23 mouse cellular contexts compared by ENCODE assay signal in genomic region chr8:120222548-120222947, GRCm38 (mm10). TPM values are rescaled to one million over a fixed set of nuclear protein-coding genes. Genes with fewer than 3 reads are reported as not detected.
DNase-seq lines count a peak whose midpoint lies in the region; ATAC-seq lines count a peak whose summit lies in the region.
"Had no signal": no experiment of that assay in that cellular context is flagged by ENCODE, and none has a peak within 500 bp of the region (broad histone marks: within the 10 kb centered on the region; RNA-seq: fewer than 3 reads in every experiment).

No protein-coding gene starts in this region.

- WGBS in embryonic facial prominence, embryonic 11.5 days = 69% methylated on average over 11 of the region's 11 CpGs
- 76% methylated on average over 11 of the region's 11 CpGs for WGBS in embryonic facial prominence, embryonic 10.5 days
- WGBS in hindbrain, embryonic 12.5 days = 47% methylated on average over 11 of the region's 11 CpGs
- 43% methylated on average over 11 of the region's 11 CpGs for WGBS in hindbrain, embryonic 16.5 days
- WGBS in neural tube, embryonic 11.5 days = 17% methylated on average over 11 of the region's 11 CpGs

- H3K9ac ChIP-seq in embryonic facial prominence, embryonic 11.5 days (replicated peaks; ENCODE audit: low read length) = peak overlapping the region; percentile 25; the same call in 1 of the 2 replicates
- no peak overlapping the region for H3K9ac ChIP-seq in hindbrain, embryonic 12.5 days
- H3K9ac ChIP-seq in hindbrain, embryonic 16.5 days (ENCODE audit: low read depth, low read length) = no peak overlapping the region
- H3K9ac ChIP-seq in neural tube, embryonic 11.5 days (ENCODE audit: low read length) = no peak overlapping the region
- H3K9ac ChIP-seq: hindbrain, embryonic 15.5 days had no signal

- ATAC-seq in embryonic facial prominence, embryonic 11.5 days (replicated peaks; ENCODE audit: insufficient number of reproducible peaks, low FRiP score, low TSS enrichment, low read depth) = no peak
- ATAC-seq in hindbrain, embryonic 12.5 days (ENCODE audit: low FRiP score) = no peak
- ATAC-seq in hindbrain, embryonic 16.5 days = no peak
- ATAC-seq in neural tube, embryonic 11.5 days (ENCODE audit: insufficient read depth, low FRiP score, low TSS enrichment) = no peak
- ATAC-seq: intestine, postnatal 0 days had no signal

- H3K4me2 ChIP-seq in embryonic facial prominence, embryonic 11.5 days (ENCODE audit: low read depth, low read length) = no peak overlapping the region
- H3K4me2 ChIP-seq in hindbrain, embryonic 12.5 days (replicated peaks) = no peak overlapping the region
- no peak overlapping the region for H3K4me2 ChIP-seq in hindbrain, embryonic 16.5 days (ENCODE audit: low read length)
- H3K4me2 ChIP-seq in neural tube, embryonic 11.5 days (ENCODE audit: low read depth) = no peak overlapping the region
- H3K4me2 ChIP-seq: hindbrain, embryonic 15.5 days had no signal

- no peaks in the 10 kb centered on the region for H3K9me3 ChIP-seq in embryonic facial prominence, embryonic 11.5 days (replicated peaks; ENCODE audit: control insufficient read depth, low read length)
- H3K9me3 ChIP-seq in embryonic facial prominence, embryonic 10.5 days = no peaks in the 10 kb centered on the region
- no peaks in the 10 kb centered on the region for H3K9me3 ChIP-seq in hindbrain, embryonic 12.5 days (replicated peaks)
- no peaks in the 10 kb centered on the region for H3K9me3 ChIP-seq in hindbrain, embryonic 16.5 days (ENCODE audit: control insufficient read depth, low read length)
- no peaks in the 10 kb centered on the region for H3K9me3 ChIP-seq in neural tube, embryonic 11.5 days (ENCODE audit: control insufficient read depth, low read length)
- H3K9me3 ChIP-seq: hindbrain, embryonic 15.5 days had no signal

- H3K27ac ChIP-seq in embryonic facial prominence, embryonic 11.5 days (replicated peaks; ENCODE audit: low read depth, low read length) = no peak overlapping the region
- H3K27ac ChIP-seq in embryonic facial prominence, embryonic 10.5 days (replicated peaks) = no peak overlapping the region; the same call in 1 of the 2 replicates
- 0 out of 2 replicates have a peak overlapping the region, but pooled peaks have one; percentile 7 for H3K27ac ChIP-seq in hindbrain, embryonic 12.5 days
- no peak overlapping the region for H3K27ac ChIP-seq in hindbrain, embryonic 16.5 days (ENCODE audit: low read depth, low read length)
- H3K27ac ChIP-seq in neural tube, embryonic 11.5 days (ENCODE audit: low read depth, low read length) = peak overlapping the region; percentile 46; the same call in 1 of the 2 replicates
- H3K27ac ChIP-seq: heart, adult 2 months; hindbrain, embryonic 15.5 days; left cerebral cortex, adult 2 months had no signal

- no peak overlapping the region for H3K4me3 ChIP-seq in embryonic facial prominence, embryonic 11.5 days (ENCODE audit: low read depth, low read length)
- H3K4me3 ChIP-seq in embryonic facial prominence, embryonic 10.5 days = no peak overlapping the region
- no peak overlapping the region for H3K4me3 ChIP-seq in hindbrain, embryonic 12.5 days
- H3K4me3 ChIP-seq in hindbrain, embryonic 16.5 days (ENCODE audit: low read length) = no peak overlapping the region
- no peak overlapping the region for H3K4me3 ChIP-seq in neural tube, embryonic 11.5 days (ENCODE audit: low read depth, low read length)
- H3K4me3 ChIP-seq: heart, adult 2 months; hindbrain, embryonic 15.5 days; left cerebral cortex, adult 2 months had no signal

- H3K4me1 ChIP-seq in embryonic facial prominence, embryonic 11.5 days (ENCODE audit: control insufficient read depth, insufficient read depth, low read length) = peaks cover 13% of the 10 kb centered on the region
- peaks cover 88% of the 10 kb centered on the region for H3K4me1 ChIP-seq in embryonic facial prominence, embryonic 10.5 days
- peaks cover 51% of the 10 kb centered on the region for H3K4me1 ChIP-seq in hindbrain, embryonic 12.5 days
- peaks cover 15% of the 10 kb centered on the region for H3K4me1 ChIP-seq in hindbrain, embryonic 16.5 days (ENCODE audit: control insufficient read depth, insufficient read depth, low read depth, low read length)
- peaks cover 47% of the 10 kb centered on the region for H3K4me1 ChIP-seq in neural tube, embryonic 11.5 days (ENCODE audit: control insufficient read depth, insufficient read depth, low read length)

- no peak for DNase-seq in embryonic facial prominence, embryonic 11.5 days (ENCODE audit: low spot score)
- DNase-seq in embryonic facial prominence, embryonic 10.5 days (ENCODE audit: low spot score) = no peak
- peak; percentile 46 for DNase-seq in embryo, embryonic 11 days
- DNase-seq in neural tube, embryonic 11.5 days (ENCODE audit: low spot score) = no peak
- no peak for DNase-seq in gastrocnemius, postnatal 10 days
- no peak for DNase-seq in layer of hippocampus, adult 11-12 months (ENCODE audit: low spot score)
- DNase-seq: cerebellum, adult 9-10 months; gastrocnemius, postnatal 14 days; heart, adult 2 months; kidney, postnatal 14 days; left cerebral cortex, postnatal 4 days; lung, adult 18-20 months; lung, postnatal 14 days; thymus, adult 2 months had no signal

- no peaks in the 10 kb centered on the region for H3K27me3 ChIP-seq in embryonic facial prominence, embryonic 11.5 days (ENCODE audit: control insufficient read depth, insufficient read depth, low read length)
- peaks cover 28% of the 10 kb centered on the region for H3K27me3 ChIP-seq in embryonic facial prominence, embryonic 10.5 days (replicated peaks; ENCODE audit: low read depth, poor library complexity, severe bottlenecking)
- H3K27me3 ChIP-seq in hindbrain, embryonic 12.5 days = no peaks in the 10 kb centered on the region
- H3K27me3 ChIP-seq in hindbrain, embryonic 16.5 days (replicated peaks; ENCODE audit: control insufficient read depth, insufficient read depth, low read length) = no peaks in the 10 kb centered on the region
- H3K27me3 ChIP-seq in neural tube, embryonic 11.5 days (ENCODE audit: control insufficient read depth, insufficient read depth, low read length) = no peaks in the 10 kb centered on the region
- H3K27me3 ChIP-seq: hindbrain, embryonic 15.5 days had no signal

- H3K36me3 ChIP-seq in embryonic facial prominence, embryonic 11.5 days (replicated peaks; ENCODE audit: control insufficient read depth, insufficient read depth, low read depth, low read length) = no peaks in the 10 kb centered on the region
- no peaks in the 10 kb centered on the region for H3K36me3 ChIP-seq in embryonic facial prominence, embryonic 10.5 days (replicated peaks)
- no peaks in the 10 kb centered on the region for H3K36me3 ChIP-seq in hindbrain, embryonic 12.5 days
- no peaks in the 10 kb centered on the region for H3K36me3 ChIP-seq in hindbrain, embryonic 16.5 days (ENCODE audit: control insufficient read depth, insufficient read depth, low read length)
- no peaks in the 10 kb centered on the region for H3K36me3 ChIP-seq in neural tube, embryonic 11.5 days (ENCODE audit: control insufficient read depth, insufficient read depth, low read length)
- H3K36me3 ChIP-seq: hindbrain, embryonic 15.5 days had no signal

RNA-seq across cellular contexts. Expression of gene Gse1, which starts 5.7 kb away (rescaled TPM):
- polyA plus RNA-seq in embryonic facial prominence, embryonic 11.5 days (2014; fragmentation: Nextera tagmentation; extraction: Ambion mirVana) = 7.5 and 8.1 TPM in 2 replicates
- polyA plus RNA-seq in embryonic facial prominence, embryonic 10.5 days (2016; fragmentation: Nextera tagmentation; extraction: Ambion mirVana) = 9.9 and 10.2 TPM in 2 replicates
- 22.4 and 24.0 TPM in 2 replicates for polyA plus RNA-seq in hindbrain, embryonic 12.5 days (2016; fragmentation: Nextera tagmentation; extraction: Ambion mirVana)
- 10.7 and 14.8 TPM in 2 replicates for polyA plus RNA-seq in hindbrain, embryonic 16.5 days (2015; fragmentation: Nextera tagmentation; extraction: Ambion mirVana)
- 19.9 and 33.5 TPM in 2 replicates for polyA plus RNA-seq in neural tube, embryonic 11.5 days (2014; fragmentation: Nextera tagmentation; extraction: Ambion mirVana)
- 10 to 100 TPM; 25.5 to 38.6 TPM for total RNA-seq in gastrocnemius, postnatal 10 days (2021)

RNA-seq across cellular contexts. Expression of gene Fam92b, which starts 45.3 kb away (rescaled TPM):
- 1.4 and 1.5 TPM in 2 replicates for polyA plus RNA-seq in embryonic facial prominence, embryonic 11.5 days (2014; fragmentation: Nextera tagmentation; extraction: Ambion mirVana)
- 0.83 and 0.86 TPM in 2 replicates for polyA plus RNA-seq in embryonic facial prominence, embryonic 10.5 days (2016; fragmentation: Nextera tagmentation; extraction: Ambion mirVana)
- 1.6 and 3.0 TPM in 2 replicates for polyA plus RNA-seq in hindbrain, embryonic 12.5 days (2016; fragmentation: Nextera tagmentation; extraction: Ambion mirVana)
- polyA plus RNA-seq in hindbrain, embryonic 16.5 days (2015; fragmentation: Nextera tagmentation; extraction: Ambion mirVana) = 1.8 and 2.6 TPM in 2 replicates
- polyA plus RNA-seq in neural tube, embryonic 11.5 days (2014; fragmentation: Nextera tagmentation; extraction: Ambion mirVana) = 0.90 and 1.0 TPM in 2 replicates
- total RNA-seq in gastrocnemius, postnatal 10 days (2021) = not detected
- total RNA-seq: common myeloid progenitor, adult 5-6 weeks; gastrocnemius, postnatal 14 days; heart, adult 2 months; left cerebral cortex, postnatal 4 days; liver, adult 2 months; megakaryocyte, adult 5-6 weeks had no signal
- polyA plus RNA-seq: intestine, postnatal 0 days; liver, adult 2 months; urinary bladder, adult 2 months had no signal

Comparison
In these comparisons a context has a peak if more than half of its experiments do, and no peak if none do; other contexts are left out.
1. H3K27ac ChIP-seq: peak in hindbrain, embryonic 12.5 days (single experiment) and neural tube, embryonic 11.5 days (single experiment); none in embryonic facial prominence, embryonic 11.5 days (single experiment), embryonic facial prominence, embryonic 10.5 days (single experiment) and hindbrain, embryonic 16.5 days (single experiment).